Mouse (Mus musculus): ENCODE results near the gene Ltbp4. TPM values are rescaled to one million over a fixed set of nuclear protein-coding genes. Genes with fewer than 3 reads are reported as not detected.

The Ltbp4 gene
- polyA plus RNA-seq, 1 experiment from 2014 or later, result 10.2 TPM

GRCm38 (mm10) chr7:27306161-27307160 is 31.0 kb downstream of the Ltbp4 start:
- no peaks in the 10 kb centered on the region for H3K9me3 ChIP-seq
- H3K27ac ChIP-seq (replicated peaks), result no peak overlapping the region
- no peak overlapping the region for H3K4me2 ChIP-seq (replicated peaks)
- H3K36me3 ChIP-seq, result no peaks in the 10 kb centered on the region
- peaks cover 34% of the 10 kb centered on the region for H3K27me3 ChIP-seq
- H3K4me1 ChIP-seq, result peaks cover 10% of the 10 kb centered on the region
- ATAC-seq (ENCODE audit: low FRiP score, low read depth), result no peak
- WGBS, result 78% methylated on average over 24 of the region's 24 CpGs
- H3K9ac ChIP-seq (replicated peaks), result no peak overlapping the region
- no peak overlapping the region for H3K4me3 ChIP-seq

DNA sequence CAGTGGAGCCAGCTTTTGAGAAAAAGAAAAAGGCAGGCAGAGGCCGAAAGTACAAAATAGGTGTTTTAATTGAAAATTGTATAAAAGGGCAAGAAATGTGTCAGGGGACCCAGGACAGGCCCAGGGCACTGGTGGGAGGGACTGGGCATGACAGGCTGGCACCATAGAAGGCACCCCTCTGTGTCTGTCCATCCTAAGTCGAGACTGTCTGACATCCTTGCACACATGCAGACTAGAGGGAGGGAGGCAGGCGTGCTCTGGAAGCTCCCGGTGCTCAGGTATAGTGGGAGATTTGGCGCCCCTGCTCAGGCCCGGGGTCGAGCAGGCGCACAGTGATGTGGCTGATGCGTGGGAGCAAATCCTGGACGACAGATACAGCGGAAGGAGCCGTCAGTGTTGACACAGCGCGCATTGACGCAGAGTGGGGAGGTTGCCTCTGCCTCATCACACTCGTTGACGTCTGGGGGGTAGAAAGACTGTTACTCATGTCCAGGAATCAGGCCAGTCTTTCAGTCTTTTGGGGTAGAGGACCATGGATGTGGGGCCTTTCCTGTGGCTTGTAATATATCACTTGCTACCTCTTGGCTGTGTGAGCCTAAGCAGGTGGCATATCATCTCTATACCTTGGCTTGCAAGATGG is 32.3 kb downstream of the Ltbp4 start:
- Histone ChIP-seq H3K27ac (replicated peaks) (no peak overlapping the region), H3K27me3 (peaks cover 26% of the 10 kb centered on the region), H3K4me2 (replicated peaks) (no peak overlapping the region), H3K36me3 (no peaks in the 10 kb centered on the region), H3K4me3 (no peak overlapping the region), H3K9ac (replicated peaks) (no peak overlapping the region), H3K9me3 (no peaks in the 10 kb centered on the region), H3K4me1 (peaks cover 5% of the 10 kb centered on the region; the same call in 1 of the 2 replicates)
- ATAC-seq (ENCODE audit: low FRiP score, low read depth), result no peak
- WGBS, result 89% methylated on average over 17 of the region's 17 CpGs

- H3K27ac ChIP-seq (replicated peaks), result no peak overlapping the region
- 12% methylated on average over 11 of the region's 11 CpGs for WGBS
- no peaks in the 10 kb centered on the region for H3K4me1 ChIP-seq
- ATAC-seq (ENCODE audit: low FRiP score, low read depth), result peak; percentile 30; the same call in 1 of the 2 replicates
- no peaks in the 10 kb centered on the region for H3K9me3 ChIP-seq
- H3K9ac ChIP-seq (replicated peaks), result no peak overlapping the region
- no peak overlapping the region for H3K4me2 ChIP-seq (replicated peaks)
- no peaks in the 10 kb centered on the region for H3K36me3 ChIP-seq
- no peak overlapping the region for H3K4me3 ChIP-seq
- peaks cover 9% of the 10 kb centered on the region; the same call in 1 of the 2 replicates for H3K27me3 ChIP-seq
Observed at GRCm38 (mm10) chr7:27302172-27302571, 35.3 kb downstream of the Ltbp4 start.

DNA sequence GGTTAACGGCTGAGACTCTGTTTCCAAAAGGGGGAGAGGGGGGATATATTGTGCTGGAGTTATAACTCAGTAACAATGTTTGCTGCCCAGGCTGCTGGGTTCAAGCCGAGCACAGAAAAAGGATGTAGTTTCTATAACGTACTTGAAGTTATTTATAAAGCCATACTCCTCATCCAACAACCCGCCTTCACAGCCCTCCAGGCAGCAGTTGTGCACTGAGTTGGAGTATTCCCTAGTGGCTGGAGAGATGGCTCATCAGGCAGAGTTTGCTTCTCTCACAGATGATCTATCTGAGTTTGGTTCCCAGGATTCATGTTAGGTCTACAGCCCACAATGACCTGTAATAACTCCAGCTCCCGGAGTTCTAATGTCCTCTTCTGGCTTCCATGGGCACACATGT is 36.7 kb downstream of the Ltbp4 start:
- Histone ChIP-seq H3K9me3 (no peaks in the 10 kb centered on the region), H3K9ac (replicated peaks) (no peak overlapping the region), H3K4me3 (no peak overlapping the region), H3K27me3 (peaks cover 9% of the 10 kb centered on the region; the same call in 1 of the 2 replicates), H3K4me1 (no peaks in the 10 kb centered on the region), H3K4me2 (replicated peaks) (no peak overlapping the region), H3K27ac (replicated peaks) (no peak overlapping the region), H3K36me3 (no peaks in the 10 kb centered on the region)
- WGBS, result 93% methylated on average over 5 of the region's 5 CpGs
- no peak for ATAC-seq (ENCODE audit: low FRiP score, low read depth)

DNA sequence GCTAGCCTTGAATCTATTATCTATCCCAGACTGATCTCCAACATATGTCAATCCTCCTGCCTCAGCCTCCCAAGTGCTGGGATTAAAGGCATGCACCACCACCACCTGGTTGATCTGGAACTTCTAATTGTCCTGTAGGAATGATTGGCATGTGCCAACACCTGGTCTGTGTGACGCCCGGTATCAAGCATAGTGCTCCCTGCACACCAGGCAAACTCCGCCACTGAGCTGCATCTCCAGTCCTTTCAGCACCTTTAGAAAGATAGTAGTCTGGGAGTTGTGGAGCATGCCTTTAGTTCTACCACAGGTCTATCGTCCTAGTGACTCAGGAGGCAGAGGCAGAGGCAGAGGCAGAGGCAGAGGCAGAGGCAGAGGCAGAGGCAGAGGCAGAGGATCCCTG is 37.1 kb downstream of the Ltbp4 start:
- H3K9me3 ChIP-seq, result no peaks in the 10 kb centered on the region
- H3K4me1 ChIP-seq, result no peaks in the 10 kb centered on the region
- no peak for ATAC-seq (ENCODE audit: low FRiP score, low read depth)
- H3K27ac ChIP-seq (replicated peaks), result no peak overlapping the region
- H3K4me3 ChIP-seq, result no peak overlapping the region
- no peaks in the 10 kb centered on the region for H3K36me3 ChIP-seq
- H3K27me3 ChIP-seq, result peaks cover 9% of the 10 kb centered on the region; the same call in 1 of the 2 replicates
- no peak overlapping the region for H3K9ac ChIP-seq (replicated peaks)
- 86% methylated on average over 4 of the region's 4 CpGs for WGBS
- no peak overlapping the region for H3K4me2 ChIP-seq (replicated peaks)

DNA sequence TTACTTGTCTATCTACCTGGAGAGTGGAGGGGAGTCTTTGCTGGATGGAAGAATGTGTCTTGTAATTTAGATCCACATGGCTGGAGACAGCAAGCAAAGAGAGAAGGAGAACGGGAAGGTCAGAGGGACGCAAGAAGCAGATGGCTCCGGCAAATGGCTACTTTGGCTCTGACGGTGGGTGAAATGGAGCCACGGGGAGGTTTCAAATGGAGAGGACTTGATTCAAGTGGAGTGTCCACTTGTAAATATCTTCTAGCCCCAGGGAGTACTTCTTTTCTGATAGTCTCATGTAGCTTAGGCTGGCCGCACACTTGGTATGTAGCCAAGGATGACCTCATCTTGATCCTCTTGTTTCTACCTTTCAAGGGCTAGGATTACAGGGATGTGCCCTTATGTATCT is 38.7 kb downstream of the Ltbp4 start:
- ATAC-seq (ENCODE audit: low FRiP score, low read depth), result no peak
- 93% methylated on average over 6 of the region's 6 CpGs for WGBS
- Histone ChIP-seq H3K27ac (replicated peaks) (no peak overlapping the region), H3K9ac (replicated peaks) (no peak overlapping the region), H3K4me2 (replicated peaks) (no peak overlapping the region), H3K27me3 (0 out of 2 replicates have a peak, but pooled peaks cover 9% of the 10 kb centered on the region), H3K9me3 (no peaks in the 10 kb centered on the region), H3K36me3 (no peaks in the 10 kb centered on the region), H3K4me1 (no peaks in the 10 kb centered on the region), H3K4me3 (no peak overlapping the region)

GRCm38 (mm10) chr7:27298033-27298610 is 39.4 kb downstream of the Ltbp4 start:
- H3K36me3 ChIP-seq, result no peaks in the 10 kb centered on the region
- H3K27ac ChIP-seq (replicated peaks), result no peak overlapping the region
- H3K27me3 ChIP-seq, result 0 out of 2 replicates have a peak, but pooled peaks cover 8% of the 10 kb centered on the region
- no peaks in the 10 kb centered on the region for H3K9me3 ChIP-seq
- ATAC-seq (ENCODE audit: low FRiP score, low read depth), result no peak
- no peaks in the 10 kb centered on the region for H3K4me1 ChIP-seq
- no peak overlapping the region for H3K4me3 ChIP-seq
- no peak overlapping the region for H3K4me2 ChIP-seq (replicated peaks)
- WGBS, result 90% methylated on average over 16 of the region's 16 CpGs
- H3K9ac ChIP-seq (replicated peaks), result no peak overlapping the region

DNA sequence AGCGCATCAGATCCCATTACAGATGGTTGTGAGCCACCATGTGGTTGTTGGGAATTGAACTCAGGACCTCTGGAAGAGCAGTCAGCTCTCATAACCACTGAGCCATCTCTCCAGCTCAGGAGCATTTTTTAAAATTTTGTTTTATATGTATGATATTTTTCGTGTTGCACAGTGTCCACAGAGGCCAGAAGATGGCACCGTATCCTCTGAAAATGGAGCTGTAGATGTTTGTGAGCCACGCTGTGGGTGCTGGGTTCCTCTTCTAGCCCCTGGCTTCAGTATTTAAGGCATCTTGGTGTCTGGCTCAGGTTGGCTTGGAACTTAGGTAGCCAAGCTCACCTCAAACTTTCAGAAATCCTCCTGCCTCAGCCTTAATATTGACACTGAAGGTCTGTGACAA is 41.0 kb downstream of the Ltbp4 start:
- Histone ChIP-seq H3K36me3 (no peaks in the 10 kb centered on the region), H3K27me3 (0 out of 2 replicates have a peak, but pooled peaks cover 3% of the 10 kb centered on the region), H3K4me1 (no peaks in the 10 kb centered on the region), H3K4me2 (replicated peaks) (no peak overlapping the region), H3K27ac (replicated peaks) (no peak overlapping the region), H3K9ac (replicated peaks) (no peak overlapping the region), H3K9me3 (no peaks in the 10 kb centered on the region), H3K4me3 (no peak overlapping the region)
- no peak for ATAC-seq (ENCODE audit: low FRiP score, low read depth)
- 89% methylated on average over 4 of the region's 4 CpGs for WGBS

DNA sequence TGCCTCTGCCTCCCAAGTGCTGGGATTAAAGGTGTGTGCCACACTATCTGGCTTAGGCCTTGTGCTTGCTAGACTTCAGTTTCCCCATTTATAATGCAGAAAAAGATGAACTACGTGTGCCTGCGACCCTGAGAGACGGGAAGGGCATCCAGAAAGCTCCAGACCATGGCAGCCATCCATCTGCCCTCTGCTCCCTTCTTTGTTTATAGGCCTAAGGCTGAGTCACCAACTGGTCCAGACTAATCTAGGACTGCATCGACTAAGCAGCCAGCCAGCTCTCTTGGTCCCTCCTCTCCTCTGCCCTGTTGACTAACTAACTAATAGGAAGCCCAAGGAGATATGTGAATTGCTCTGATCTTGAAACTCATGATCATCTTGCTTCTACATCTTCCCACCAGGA is 41.5 kb downstream of the Ltbp4 start:
- ATAC-seq (ENCODE audit: low FRiP score, low read depth), result no peak
- H3K27ac ChIP-seq (replicated peaks), result no peak overlapping the region
- H3K9ac ChIP-seq (replicated peaks), result no peak overlapping the region
- no peak overlapping the region for H3K4me3 ChIP-seq
- H3K27me3 ChIP-seq, result 0 out of 2 replicates have a peak, but pooled peaks cover 3% of the 10 kb centered on the region
- no peaks in the 10 kb centered on the region for H3K4me1 ChIP-seq
- H3K9me3 ChIP-seq, result no peaks in the 10 kb centered on the region
- 80% methylated on average over 4 of the region's 4 CpGs for WGBS
- H3K36me3 ChIP-seq, result no peaks in the 10 kb centered on the region
- H3K4me2 ChIP-seq (replicated peaks), result no peak overlapping the region

DNA sequence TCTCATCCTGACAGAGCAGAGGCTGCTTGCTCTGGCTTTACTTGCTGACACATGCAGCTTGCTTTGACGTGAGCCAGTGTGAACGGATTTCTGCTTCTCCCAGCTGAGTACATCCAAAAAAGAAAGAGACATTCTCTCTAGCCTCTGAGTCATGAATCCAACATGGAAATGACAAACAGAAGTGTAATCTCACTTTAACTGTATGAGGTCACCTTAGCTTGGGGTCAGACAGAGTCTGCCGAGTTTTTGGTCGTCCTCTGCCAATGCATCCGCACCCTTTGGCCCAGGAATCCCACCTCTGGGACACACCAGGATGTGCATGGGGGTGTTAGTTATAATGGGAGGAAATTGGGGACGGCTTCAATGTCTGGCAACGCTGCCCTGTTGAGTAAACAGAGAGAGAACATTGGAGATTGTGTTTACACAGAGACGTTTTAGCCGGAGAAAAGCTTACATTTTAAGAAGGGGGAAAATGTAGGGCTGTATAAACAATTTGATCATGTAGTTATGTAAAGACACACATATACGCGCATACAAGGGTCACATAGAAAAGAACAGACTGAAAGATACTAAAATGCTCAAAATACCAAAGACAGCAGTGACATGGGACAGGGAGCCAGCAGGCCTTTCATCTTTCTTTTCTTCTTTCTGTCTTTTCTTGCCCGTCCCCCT is 45.6 kb downstream of the Ltbp4 start:
- Histone ChIP-seq H3K27me3 (0 out of 2 replicates have a peak, but pooled peaks cover under 1% of the 10 kb centered on the region), H3K9me3 (no peaks in the 10 kb centered on the region), H3K4me3 (no peak overlapping the region), H3K36me3 (no peaks in the 10 kb centered on the region), H3K9ac (replicated peaks) (no peak overlapping the region), H3K4me2 (replicated peaks) (no peak overlapping the region), H3K4me1 (no peaks in the 10 kb centered on the region), H3K27ac (replicated peaks) (no peak overlapping the region)
- ATAC-seq (ENCODE audit: low FRiP score, low read depth), result no peak
- 71% methylated on average over 12 of the region's 12 CpGs for WGBS

- 79% methylated on average over 2 of the region's 2 CpGs for WGBS
- Histone ChIP-seq H3K27ac (replicated peaks) (no peak overlapping the region), H3K4me3 (no peak overlapping the region), H3K4me2 (replicated peaks) (no peak overlapping the region), H3K36me3 (no peaks in the 10 kb centered on the region), H3K9ac (replicated peaks) (no peak overlapping the region), H3K9me3 (no peaks in the 10 kb centered on the region), H3K4me1 (peaks cover 1% of the 10 kb centered on the region; the same call in 1 of the 2 replicates), H3K27me3 (peaks cover 5% of the 10 kb centered on the region; the same call in 1 of the 2 replicates)
- ATAC-seq (ENCODE audit: low FRiP score, low read depth), result no peak
Observed at GRCm38 (mm10) chr7:27290555-27290954, 46.9 kb downstream of the Ltbp4 start.

Measured in midbrain, embryonic 12.5 days (tissue).